Mouse (Mus musculus): ENCODE results near the gene Ctcfl. TPM values are rescaled to one million over a fixed set of nuclear protein-coding genes. Genes with fewer than 3 reads are reported as not detected.

The Ctcfl gene
- total and polyA plus RNA-seq, 2 experiments from 2014 or later: 0.06 TPM; not detected in 1

GRCm38 (mm10) chr2:173072948-173073347 is 46.4 kb downstream of the Ctcfl start:
- no peaks in the 10 kb centered on the region for H3K27me3 ChIP-seq (ENCODE audit: insufficient read depth, low read length)
- H3K4me3 ChIP-seq (ENCODE audit: low read depth, low read length): no peak overlapping the region
- no peak for TF ChIP-seq CTCF (IDR thresholded peaks at IDR 0.05; ENCODE audit: low read depth)
- no peak overlapping the region for H3K9ac ChIP-seq
- 93% methylated on average over 7 of the region's 7 CpGs for WGBS
- no peak overlapping the region for H3K4me2 ChIP-seq (ENCODE audit: low read depth)
- no peak overlapping the region for H3K27ac ChIP-seq (ENCODE audit: low read depth, low read length)
- DNase-seq: no peak
- H3K9me3 ChIP-seq (ENCODE audit: low read length): no peaks in the 10 kb centered on the region
- ATAC-seq: no peak
- no peaks in the 10 kb centered on the region for H3K36me3 ChIP-seq (ENCODE audit: insufficient read depth)
- H3K4me1 ChIP-seq (ENCODE audit: insufficient read depth): no peaks in the 10 kb centered on the region

- 85% methylated on average over 2 of the region's 2 CpGs for WGBS
- Histone ChIP-seq H3K9me3 (ENCODE audit: low read length) (no peaks in the 10 kb centered on the region), H3K4me2 (ENCODE audit: low read depth) (no peak overlapping the region), H3K27me3 (ENCODE audit: insufficient read depth, low read length) (no peaks in the 10 kb centered on the region), H3K4me3 (ENCODE audit: low read depth, low read length) (no peak overlapping the region), H3K27ac (ENCODE audit: low read depth, low read length) (no peak overlapping the region), H3K4me1 (ENCODE audit: insufficient read depth) (no peaks in the 10 kb centered on the region), H3K36me3 (ENCODE audit: insufficient read depth) (no peaks in the 10 kb centered on the region), H3K9ac (no peak overlapping the region)
- TF ChIP-seq CTCF (IDR thresholded peaks at IDR 0.05; ENCODE audit: low read depth): no peak
- DNase-seq (no peak), ATAC-seq (no peak)
Measured at GRCm38 (mm10) chr2:173064864-173065263, 54.5 kb downstream of the Ctcfl start.

GRCm38 (mm10) chr2:173063219-173063618 is 56.1 kb downstream of the Ctcfl start:
- Histone ChIP-seq H3K27ac (ENCODE audit: low read depth, low read length) (no peak overlapping the region), H3K4me2 (ENCODE audit: low read depth) (no peak overlapping the region), H3K27me3 (ENCODE audit: insufficient read depth, low read length) (no peaks in the 10 kb centered on the region), H3K4me3 (ENCODE audit: low read depth, low read length) (no peak overlapping the region), H3K9ac (no peak overlapping the region), H3K4me1 (ENCODE audit: insufficient read depth) (no peaks in the 10 kb centered on the region), H3K36me3 (ENCODE audit: insufficient read depth) (no peaks in the 10 kb centered on the region), H3K9me3 (ENCODE audit: low read length) (no peaks in the 10 kb centered on the region)
- DNase-seq (no peak), ATAC-seq (no peak)
- TF ChIP-seq CTCF (IDR thresholded peaks at IDR 0.05; ENCODE audit: low read depth): no peak
- 80% methylated on average over 1 of the region's 1 CpGs for WGBS

GRCm38 (mm10) chr2:173061443-173062351 is 57.6 kb downstream of the Ctcfl start:
- Histone ChIP-seq H3K4me1 (ENCODE audit: insufficient read depth) (no peaks in the 10 kb centered on the region), H3K4me2 (ENCODE audit: low read depth) (no peak overlapping the region), H3K36me3 (ENCODE audit: insufficient read depth) (no peaks in the 10 kb centered on the region), H3K4me3 (ENCODE audit: low read depth, low read length) (no peak overlapping the region), H3K27ac (ENCODE audit: low read depth, low read length) (no peak overlapping the region), H3K9ac (no peak overlapping the region), H3K27me3 (ENCODE audit: insufficient read depth, low read length) (no peaks in the 10 kb centered on the region), H3K9me3 (ENCODE audit: low read length) (no peaks in the 10 kb centered on the region)
- no peak for TF ChIP-seq CTCF (IDR thresholded peaks at IDR 0.05; ENCODE audit: low read depth)
- DNase-seq (no peak), ATAC-seq (no peak)
- 81% methylated on average over 15 of the region's 15 CpGs for WGBS

- Histone ChIP-seq H3K27ac (ENCODE audit: low read depth, low read length) (no peak overlapping the region), H3K27me3 (ENCODE audit: insufficient read depth, low read length) (no peaks in the 10 kb centered on the region), H3K36me3 (ENCODE audit: insufficient read depth) (no peaks in the 10 kb centered on the region), H3K9ac (no peak overlapping the region), H3K4me3 (ENCODE audit: low read depth, low read length) (no peak overlapping the region), H3K4me1 (ENCODE audit: insufficient read depth) (no peaks in the 10 kb centered on the region), H3K4me2 (ENCODE audit: low read depth) (no peak overlapping the region), H3K9me3 (ENCODE audit: low read length) (no peaks in the 10 kb centered on the region)
- DNase-seq: no peak
- WGBS: 90% methylated on average over 9 of the region's 9 CpGs
- ATAC-seq: no peak
- TF ChIP-seq CTCF (IDR thresholded peaks at IDR 0.05; ENCODE audit: low read depth): no peak
Measured at GRCm38 (mm10) chr2:173060450-173060849, 58.9 kb downstream of the Ctcfl start.

DNA sequence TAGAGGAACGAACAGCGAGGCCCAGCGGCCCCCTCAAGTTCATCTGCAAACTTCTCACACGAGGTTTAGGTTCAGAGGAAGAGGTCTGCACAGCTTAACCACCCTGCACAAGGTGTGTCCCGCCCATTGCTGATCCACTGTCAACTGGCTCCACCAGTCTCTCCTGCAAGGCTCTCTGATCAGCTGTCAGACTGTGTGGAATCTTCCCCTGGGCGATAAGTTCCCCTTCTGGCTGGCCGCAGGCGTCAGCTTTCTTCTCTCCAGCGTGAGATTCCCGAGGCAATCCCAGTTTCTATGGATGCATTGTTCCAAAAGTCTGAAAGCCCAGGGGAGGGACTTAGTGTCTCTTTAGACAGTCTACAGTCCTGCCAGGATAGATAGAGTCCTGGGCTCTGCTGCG is 61.1 kb downstream of the Ctcfl start:
- WGBS: 42% methylated on average over 11 of the region's 11 CpGs
- H3K4me3 ChIP-seq (ENCODE audit: low read depth, low read length): no peak overlapping the region
- TF ChIP-seq CTCF (IDR thresholded peaks at IDR 0.05; ENCODE audit: low read depth): no peak
- no peak overlapping the region for H3K9ac ChIP-seq
- DNase-seq: no peak
- no peaks in the 10 kb centered on the region for H3K4me1 ChIP-seq (ENCODE audit: insufficient read depth)
- no peaks in the 10 kb centered on the region for H3K9me3 ChIP-seq (ENCODE audit: low read length)
- H3K4me2 ChIP-seq (ENCODE audit: low read depth): no peak overlapping the region
- no peak overlapping the region for H3K27ac ChIP-seq (ENCODE audit: low read depth, low read length)
- H3K27me3 ChIP-seq (ENCODE audit: insufficient read depth, low read length): no peaks in the 10 kb centered on the region
- H3K36me3 ChIP-seq (ENCODE audit: insufficient read depth): no peaks in the 10 kb centered on the region
- no peak for ATAC-seq

DNA sequence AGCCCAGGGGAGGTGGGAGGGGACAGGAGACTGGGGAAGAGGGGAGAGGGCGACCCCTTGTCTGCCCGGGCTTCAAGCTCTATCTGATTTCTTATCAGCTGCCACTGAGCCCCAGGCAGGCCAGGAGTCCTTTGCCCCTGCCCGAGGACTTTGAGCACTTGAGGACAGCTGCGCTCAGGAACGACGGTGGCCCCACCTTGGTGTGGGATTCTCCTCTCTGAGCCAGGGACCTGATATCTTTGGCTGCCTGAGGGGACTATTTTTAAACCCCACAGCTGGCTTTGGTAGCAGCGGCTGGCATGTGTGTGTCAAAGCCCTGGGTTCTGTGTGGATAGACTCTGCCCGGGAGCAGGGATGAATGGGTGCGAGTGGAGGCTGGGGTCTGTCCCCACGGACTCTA is 61.7 kb downstream of the Ctcfl start:
- WGBS: 75% methylated on average over 10 of the region's 10 CpGs
- Histone ChIP-seq H3K4me3 (ENCODE audit: low read depth, low read length) (no peak overlapping the region), H3K36me3 (ENCODE audit: insufficient read depth) (no peaks in the 10 kb centered on the region), H3K4me2 (ENCODE audit: low read depth) (no peak overlapping the region), H3K27me3 (ENCODE audit: insufficient read depth, low read length) (no peaks in the 10 kb centered on the region), H3K9ac (no peak overlapping the region), H3K9me3 (ENCODE audit: low read length) (no peaks in the 10 kb centered on the region), H3K4me1 (ENCODE audit: insufficient read depth) (no peaks in the 10 kb centered on the region), H3K27ac (ENCODE audit: low read depth, low read length) (no peak overlapping the region)
- no peak for TF ChIP-seq CTCF (IDR thresholded peaks at IDR 0.05; ENCODE audit: low read depth)
- ATAC-seq: no peak
- DNase-seq: no peak

Data from forebrain, postnatal 0 days (tissue).